Mouse (Mus musculus) bone marrow macrophage, adult 2 months (primary cell): Measurements from ENCODE around the gene Abcb11.

ENCODE experiments used
- CTCF ChIP-seq: IDR thresholded peaks from 2 replicates; pipeline ENCODE4 v1.5.1; 2012; ENCODE audit warnings: low read depth, mild to moderate bottlenecking, low read length, moderate library complexity
- POLR2A ChIP-seq: IDR thresholded peaks from 2 replicates; pipeline ENCODE4 v1.6.1; 2012; ENCODE audit warnings: mild to moderate bottlenecking, low read depth, low read length, borderline replicate concordance

DNA sequence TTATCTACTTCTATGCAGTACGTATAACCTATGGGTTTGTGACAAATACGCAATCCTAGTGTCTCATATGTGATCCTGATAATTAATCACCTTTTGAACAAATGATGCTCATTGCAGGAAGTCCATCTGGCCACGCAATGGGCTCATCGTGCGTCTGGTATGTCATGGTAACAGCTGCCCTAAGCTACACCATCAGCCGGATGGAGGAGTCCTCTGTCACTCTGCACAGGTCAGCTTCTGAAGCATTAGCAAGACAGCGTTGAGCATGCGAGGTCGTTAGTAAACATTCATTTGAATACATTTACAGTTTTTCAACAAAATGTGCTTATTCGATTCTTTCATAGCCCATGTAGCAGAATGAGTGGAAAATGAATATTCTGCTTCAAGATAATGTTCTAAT lies 119.6 kb downstream of the Abcb11 start:
- TF ChIP-seq POLR2A (no peak), CTCF (no peak)
